Mouse (Mus musculus): ENCODE results near the gene Izumo4.
A peak's percentile ranks its signal among the peaks of the same experiment; 100 is the strongest.

DNA sequence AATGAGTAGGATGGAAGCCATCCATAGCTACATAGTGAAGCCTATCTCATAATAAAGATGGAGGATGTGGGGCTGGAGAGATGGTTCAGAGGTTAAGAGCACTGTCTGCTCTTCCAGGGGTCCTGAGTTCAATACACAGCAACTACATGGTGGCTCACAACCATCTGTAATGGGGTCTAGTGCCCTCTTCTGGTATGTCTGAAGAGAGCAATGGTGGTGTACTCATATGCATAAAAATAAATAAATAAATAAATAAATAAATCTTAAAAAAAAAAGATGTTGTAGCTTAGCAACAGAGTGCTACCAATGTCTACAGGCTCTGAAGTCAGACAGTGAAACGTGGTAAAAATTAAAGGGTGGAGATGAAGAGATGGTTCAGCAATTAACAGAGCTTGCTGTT lies 36.7 kb downstream of the Izumo4 start:
- peak; percentile 25; the same call in 1 of the 2 replicates for TF ChIP-seq CTCF (IDR thresholded peaks at IDR 0.05; ENCODE audit: low read depth)
- TF ChIP-seq EP300 (IDR thresholded peaks at IDR 0.05; ENCODE audit: low read depth), result no peak
